Mouse (Mus musculus) liver, embryonic 14 days (tissue): ENCODE results near the gene Kcnj14. TPM values are rescaled to one million over a fixed set of nuclear protein-coding genes. Genes with fewer than 3 reads are reported as not detected.

Experiments
- polyA plus RNA-seq: library from polyadenylated mRNA; depleted of rRNA; stranded (reverse); fragments of >200 nt; gene quantifications from 2 replicates; pipeline ENCODE4 v1.2.3, GENCODE M21; 2012; rRNA removed

Kcnj14 gene
- 0.08 TPM in 2 replicates for polyA plus RNA-seq

GRCm38 (mm10) chr7:45824598-45824997 lies at the start of gene Kcnj14:
Gene Kcnj14 (minus strand): TSS chr7:45824782.

GRCm38 (mm10) chr7:45872624-45873023 lies 48.0 kb upstream of the Kcnj14 start, which contains the start of gene Kdelr1:
Gene Kdelr1 (plus strand): TSS chr7:45872772.

GRCm38 (mm10) chr7:45830427-45831127 lies 6.0 kb upstream of the Kcnj14 start, which contains the start of gene Grwd1:
Gene Grwd1 (minus strand): TSS chr7:45830944.

GRCm38 (mm10) chr7:45813787-45814779 lies 10.5 kb downstream of the Kcnj14 start, which contains the start of gene Cyth2:
Gene Cyth2 (minus strand): TSS chr7:45814581.

GRCm38 (mm10) chr7:45784524-45785372 lies 39.8 kb downstream of the Kcnj14 start, which contains the start of gene Sult2b1:
Gene Sult2b1 (minus strand): TSS chr7:45784669.

GRCm38 (mm10) chr7:45783511-45784091 lies 41.0 kb downstream of the Kcnj14 start, which contains the start of gene Lmtk3:
Gene Lmtk3 (plus strand): TSS chr7:45783738.

Other genes starting within 250 kb of the Kcnj14 start
- not detected in 2 replicates for gene Fgf21, start 209.3 kb downstream of the Kcnj14 start, polyA plus RNA-seq
- gene Fut1, start 207.5 kb downstream of the Kcnj14 start, polyA plus RNA-seq: 0.01 TPM in 1 of 2 replicates, not detected in the other
- gene Izumo1, start 203.0 kb downstream of the Kcnj14 start, polyA plus RNA-seq: 0.09 and 0.10 TPM in 2 replicates
- 2.0 and 2.2 TPM in 2 replicates for gene Rasip1, start 197.3 kb downstream of the Kcnj14 start, polyA plus RNA-seq
- 0.37 and 0.43 TPM in 2 replicates for gene Mamstr, start 184.8 kb downstream of the Kcnj14 start, polyA plus RNA-seq
- not detected in 2 replicates for gene Fut2, start 158.4 kb downstream of the Kcnj14 start, polyA plus RNA-seq
- not detected in 2 replicates for gene Ntn5, start 140.8 kb downstream of the Kcnj14 start, polyA plus RNA-seq
- gene Sec1, start 130.4 kb downstream of the Kcnj14 start, polyA plus RNA-seq: 0.02 TPM in 1 of 2 replicates, not detected in the other
- 0.14 and 0.37 TPM in 2 replicates for gene Car11, start 124.9 kb downstream of the Kcnj14 start, polyA plus RNA-seq
- gene Dbp, start 119.7 kb downstream of the Kcnj14 start, polyA plus RNA-seq: 0.67 TPM in 2 replicates
- gene Rpl18, start 109.3 kb downstream of the Kcnj14 start, polyA plus RNA-seq: 524 and 540 TPM in 2 replicates
- gene Sphk2, start 106.8 kb downstream of the Kcnj14 start, polyA plus RNA-seq: 6.3 and 7.1 TPM in 2 replicates
- gene Fam83e, start 103.6 kb downstream of the Kcnj14 start, polyA plus RNA-seq: 0.21 and 0.32 TPM in 2 replicates
- gene Spaca4, start 99.0 kb downstream of the Kcnj14 start, polyA plus RNA-seq: not detected in 2 replicates
- 0.13 and 0.24 TPM in 2 replicates for gene Lmtk3, start 41.0 kb downstream of the Kcnj14 start, polyA plus RNA-seq
- gene Sult2b1, start 40.1 kb downstream of the Kcnj14 start, polyA plus RNA-seq: 0.22 and 0.28 TPM in 2 replicates
- gene Cyth2, start 10.2 kb downstream of the Kcnj14 start, polyA plus RNA-seq: 19.2 and 19.7 TPM in 2 replicates
- gene Grwd1, start 6.2 kb upstream of the Kcnj14 start, polyA plus RNA-seq: 11.5 and 14.3 TPM in 2 replicates
- 52.6 and 59.3 TPM in 2 replicates for gene Kdelr1, start 48.0 kb upstream of the Kcnj14 start, polyA plus RNA-seq
- gene Grin2d, start 53.6 kb upstream of the Kcnj14 start, polyA plus RNA-seq: 0.09 TPM in 2 replicates
- gene Syngr4, start 71.9 kb upstream of the Kcnj14 start, polyA plus RNA-seq: 0.64 and 0.83 TPM in 2 replicates
- 7.8 and 8.8 TPM in 2 replicates for gene Tmem143, start 72.2 kb upstream of the Kcnj14 start, polyA plus RNA-seq
- gene Emp3, start 96.6 kb upstream of the Kcnj14 start, polyA plus RNA-seq: 22.4 and 25.3 TPM in 2 replicates
- gene Ccdc114, start 99.3 kb upstream of the Kcnj14 start, polyA plus RNA-seq: 1.0 and 1.1 TPM in 2 replicates
- gene Abcc6, start 205.5 kb upstream of the Kcnj14 start, polyA plus RNA-seq: 9.6 and 12.4 TPM in 2 replicates
- gene Nomo1, start 208.9 kb upstream of the Kcnj14 start, polyA plus RNA-seq: 17.1 and 18.2 TPM in 2 replicates